Mouse (Mus musculus): ENCODE measurements around the gene Fam136a. TPM values are rescaled to one million over a fixed set of nuclear protein-coding genes. Genes with fewer than 3 reads are reported as not detected.
A peak's percentile ranks its signal among the peaks of the same experiment; 100 is the strongest.
"Not testable (repeated sequence)": the region's sequence is repeated elsewhere in the genome, so short reads cannot be mapped to it uniquely, and the experiment has no call there.

The Fam136a gene
- 10 to 100 TPM; 47.8 to 50.2 TPM for total RNA-seq (2021)
- long read RNA-seq, experiment 1, transcript Fam136a-201 (3 exons, 1,643 nt), result major isoform, 105 of 129 reads
- long read RNA-seq, experiment 1, partial matches to known transcripts, result 0 of 129 reads
- long read RNA-seq, experiment 1, other reads (novel, unspliced or antisense), result 21 of 129 reads
- long read RNA-seq, experiment 2, transcript Fam136a-201 (3 exons, 1,643 nt), result major isoform, 120 of 138 reads
- long read RNA-seq, experiment 2, partial matches to known transcripts, result 3 of 138 reads
- long read RNA-seq, experiment 2, other reads (novel, unspliced or antisense), result 13 of 138 reads

GRCm38 (mm10) chr6:86365371-86366124, at the start of gene Fam136a:
Gene Fam136a (plus strand): TSS chr6:86365646.
- DNase-seq (ENCODE audit: low spot score in 2 of 2), result peak; percentile 94 to 97

DNA sequence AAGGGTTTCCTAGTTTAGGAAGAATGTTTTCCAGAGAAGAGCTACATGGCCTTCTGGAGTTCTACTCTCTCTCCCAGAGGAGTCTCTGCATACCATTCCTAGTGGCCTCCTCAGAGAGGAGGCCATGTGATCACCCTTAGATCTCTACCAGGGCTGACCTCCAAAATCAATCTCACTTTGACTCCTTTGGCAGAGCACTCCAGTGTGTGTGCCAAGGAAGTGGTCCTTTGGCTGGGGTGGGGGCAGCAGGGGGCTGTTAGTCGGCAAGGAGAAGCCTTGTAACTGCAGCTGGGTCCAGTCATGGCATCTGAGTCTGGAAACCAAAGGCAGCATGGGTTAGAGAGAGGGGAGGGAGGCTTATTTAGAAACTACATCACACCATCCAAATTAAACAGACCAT, 48.4 kb upstream of the Fam136a start:
- DNase-seq (ENCODE audit: low spot score in 2 of 2), result no peak

- DNase-seq (ENCODE audit: low spot score in 2 of 2), result no peak
Observed at GRCm38 (mm10) chr6:86318855-86319254, 46.6 kb upstream of the Fam136a start.

DNA sequence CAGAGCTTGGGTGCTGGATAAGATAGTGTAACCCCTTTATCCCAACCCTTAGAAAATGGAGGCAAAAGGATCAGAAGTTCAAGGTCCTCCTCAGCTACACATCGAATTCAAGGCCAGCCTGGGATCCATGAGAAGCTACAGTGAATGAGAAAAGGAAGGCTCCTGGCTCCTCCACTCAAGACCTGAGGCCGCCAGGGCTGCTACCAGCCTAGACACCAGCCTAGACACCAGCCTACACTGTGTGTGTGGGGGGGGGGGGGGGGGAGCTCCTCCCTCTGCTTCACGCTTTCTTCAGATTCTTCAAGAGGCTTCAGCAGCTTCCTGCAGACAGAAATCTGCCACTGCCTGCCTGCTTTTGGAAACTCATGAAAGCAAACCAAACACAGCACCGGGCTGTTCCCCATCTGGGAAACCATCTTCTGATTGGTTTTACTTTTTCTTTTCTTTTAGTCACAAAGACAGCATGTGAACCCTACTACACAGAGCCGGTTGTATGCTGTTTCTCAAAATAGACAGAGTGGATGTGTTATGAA, 43.3 kb upstream of the Fam136a start:
- no peak for DNase-seq (ENCODE audit: low spot score in 2 of 2)

DNA sequence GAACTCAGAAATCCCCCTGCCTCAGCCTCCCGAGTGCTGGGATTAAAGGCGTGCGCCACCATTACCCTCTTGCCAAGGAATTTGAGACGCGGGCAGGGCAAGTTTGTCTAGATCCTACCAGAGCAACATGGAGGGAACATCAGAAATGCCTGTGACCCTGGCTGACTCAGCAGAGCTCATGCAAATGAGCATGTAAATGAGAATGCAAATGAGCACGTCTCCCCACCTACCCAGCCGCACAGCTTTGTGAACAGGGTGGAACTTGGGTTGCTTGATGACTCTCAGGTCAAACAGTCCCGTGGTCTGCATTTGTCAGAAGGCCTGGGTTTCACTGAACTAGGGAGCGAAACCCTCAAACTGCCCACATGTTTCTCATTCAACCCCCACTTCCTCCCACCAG, 42.5 kb upstream of the Fam136a start:
- DNase-seq (ENCODE audit: low spot score in 2 of 2), result no peak

- no peak for DNase-seq (ENCODE audit: low spot score in 2 of 2)
Observed at GRCm38 (mm10) chr6:86324400-86324799, 41.0 kb upstream of the Fam136a start.

DNA sequence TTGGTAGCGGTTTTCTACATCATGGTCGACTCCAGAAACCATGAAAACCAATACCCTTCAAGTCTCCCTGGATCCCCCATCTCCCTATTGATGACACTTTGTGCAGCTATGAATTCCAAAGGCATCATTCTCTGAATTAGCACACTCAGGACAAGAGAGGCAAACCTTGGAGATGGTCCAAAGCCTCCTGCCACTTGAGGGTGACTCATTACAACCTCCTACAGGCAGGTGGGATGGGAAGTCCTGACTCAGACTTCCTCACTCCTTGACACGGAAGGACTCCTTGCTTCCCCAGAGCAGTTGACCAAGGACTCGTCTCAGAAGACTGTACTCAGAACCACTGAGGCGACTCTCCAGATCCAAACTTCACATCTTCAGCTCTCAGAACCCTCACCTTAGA, 39.8 kb upstream of the Fam136a start:
- no peak for DNase-seq (ENCODE audit: low spot score in 2 of 2)

- DNase-seq (ENCODE audit: low spot score in 2 of 2), result no peak
Observed at GRCm38 (mm10) chr6:86326866-86327265, 38.6 kb upstream of the Fam136a start.

GRCm38 (mm10) chr6:86328369-86328768, 37.1 kb upstream of the Fam136a start:
- no peak for DNase-seq (ENCODE audit: low spot score in 2 of 2)

DNA sequence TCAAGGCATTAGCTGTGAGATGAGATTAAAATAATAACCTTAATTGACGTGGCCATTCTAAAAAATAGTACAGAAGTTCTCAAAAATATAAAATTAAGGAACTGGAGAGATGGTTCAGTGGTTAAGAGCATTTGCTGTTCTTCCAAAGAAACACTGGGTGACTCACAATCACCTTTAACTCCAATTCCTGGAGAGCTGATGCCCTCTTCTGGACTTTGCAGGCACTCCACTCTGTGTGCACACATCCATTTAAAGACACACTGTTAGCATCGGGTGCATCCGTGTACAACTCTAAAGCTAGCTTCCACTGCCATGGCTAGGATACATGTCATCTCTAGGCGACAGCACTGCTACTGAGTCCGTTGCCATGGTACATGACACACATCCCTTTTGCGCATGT, 35.5 kb upstream of the Fam136a start:
- DNase-seq (ENCODE audit: low spot score in 2 of 2), result no peak

DNA sequence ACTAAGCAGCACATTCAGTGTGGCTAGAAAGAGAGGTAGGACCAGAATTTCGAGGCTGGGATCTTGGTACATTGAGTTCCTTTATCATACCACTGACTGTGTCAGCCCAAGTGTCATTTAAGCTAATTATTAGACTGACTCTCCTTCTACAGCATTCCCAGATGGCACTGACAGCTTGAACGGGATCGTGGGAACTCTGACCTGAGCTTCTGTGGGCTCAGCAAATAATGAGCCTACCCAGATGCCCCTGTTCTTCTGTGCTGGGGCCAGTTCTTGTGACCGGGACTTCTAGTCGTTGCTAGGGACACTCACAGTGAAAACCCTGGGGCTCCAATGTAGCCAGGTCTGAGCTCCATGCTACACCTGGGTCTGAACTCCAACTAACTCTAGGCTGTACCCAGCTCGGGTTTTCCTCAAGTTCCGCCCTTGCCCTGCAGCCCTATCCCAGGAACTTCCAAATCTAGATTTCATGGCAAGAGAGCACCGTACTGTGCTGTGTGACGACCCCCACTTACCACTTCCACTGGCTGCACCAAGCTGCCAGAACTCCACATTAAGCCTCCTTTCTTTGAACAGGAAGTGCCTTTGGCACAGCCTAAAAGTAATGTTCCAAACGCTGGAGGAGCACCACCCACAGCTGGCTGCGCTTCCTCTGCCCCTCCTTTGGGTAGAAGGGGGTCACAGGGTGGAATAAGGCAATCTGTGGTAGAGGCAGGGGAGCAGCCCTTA, 30.2 kb upstream of the Fam136a start:
- DNase-seq (ENCODE audit: low spot score in 2 of 2), result no peak

GRCm38 (mm10) chr6:86335860-86336259, 29.6 kb upstream of the Fam136a start:
- no peak for DNase-seq (ENCODE audit: low spot score in 2 of 2)

GRCm38 (mm10) chr6:86336340-86336739, 29.1 kb upstream of the Fam136a start:
- not testable (repeated sequence) for DNase-seq (ENCODE audit: low spot score in 2 of 2)

- DNase-seq (ENCODE audit: low spot score in 2 of 2), result no peak
Observed at GRCm38 (mm10) chr6:86343656-86344055, 21.8 kb upstream of the Fam136a start.

DNA sequence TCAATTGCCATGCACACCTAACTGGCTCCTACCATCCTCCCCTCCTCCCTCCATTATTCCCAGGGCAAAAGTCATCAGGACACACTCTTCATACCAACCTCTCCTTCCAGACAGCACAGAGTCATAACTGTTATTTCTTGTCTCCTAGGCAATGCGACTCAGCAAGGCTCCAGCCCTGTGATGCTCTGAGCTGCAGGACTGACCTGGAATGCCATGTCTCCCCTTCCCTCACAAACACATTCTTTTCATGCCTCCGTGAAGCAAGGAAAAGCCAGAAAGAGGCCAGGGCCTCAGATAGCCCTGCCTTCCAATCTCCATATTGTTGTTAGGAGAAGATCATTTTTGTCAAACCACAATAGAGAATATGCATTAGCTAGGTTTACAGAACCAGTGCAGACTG, 19.4 kb upstream of the Fam136a start:
- DNase-seq (ENCODE audit: low spot score in 2 of 2), result no peak

DNA sequence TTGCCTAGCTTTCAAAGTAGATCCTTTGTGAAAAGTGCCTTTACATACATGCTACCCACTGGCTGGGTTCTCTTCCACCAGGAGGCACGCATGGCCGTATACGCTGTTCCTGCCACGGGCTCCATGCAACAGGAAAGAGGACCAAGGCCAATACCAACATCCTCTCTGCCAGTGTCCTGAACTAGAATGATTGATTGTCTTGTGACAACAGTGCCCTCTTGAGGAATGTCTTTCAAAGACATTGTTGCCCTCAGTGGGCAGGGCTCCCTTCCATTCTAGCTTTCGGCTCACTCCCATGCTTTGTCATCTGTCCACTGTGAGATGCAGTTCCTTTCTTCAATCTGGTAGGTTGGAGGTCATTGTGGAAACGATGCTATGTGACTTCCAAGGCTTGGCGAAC, 16.2 kb upstream of the Fam136a start:
- DNase-seq (ENCODE audit: low spot score in 2 of 2), result no peak

- DNase-seq (ENCODE audit: low spot score in 2 of 2), result no peak
Observed at GRCm38 (mm10) chr6:86354948-86355347, 10.5 kb upstream of the Fam136a start.

GRCm38 (mm10) chr6:86356956-86357355, 8.5 kb upstream of the Fam136a start:
- no peak for DNase-seq (ENCODE audit: low spot score in 2 of 2)

DNA sequence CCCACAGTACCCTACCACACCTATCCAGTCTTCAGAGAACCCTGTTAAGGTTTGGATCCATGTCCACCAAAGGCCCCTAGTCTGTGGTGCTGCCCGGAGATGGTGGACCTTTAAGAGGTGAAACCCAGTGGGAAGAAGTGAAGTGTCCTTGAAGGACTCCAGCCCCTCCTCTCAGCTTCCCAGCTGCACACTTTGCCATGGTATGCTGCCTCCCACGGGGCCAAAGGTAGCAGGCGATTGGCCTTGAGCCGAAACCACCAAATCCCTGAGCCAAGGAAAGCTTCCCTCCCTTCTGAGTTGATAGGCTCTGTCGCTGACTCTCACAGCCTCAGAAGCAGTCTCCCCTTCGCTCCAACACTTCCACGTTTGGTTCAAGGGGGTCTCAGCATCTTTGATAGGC, 4.8 kb upstream of the Fam136a start:
- no peak for DNase-seq (ENCODE audit: low spot score in 2 of 2)

DNA sequence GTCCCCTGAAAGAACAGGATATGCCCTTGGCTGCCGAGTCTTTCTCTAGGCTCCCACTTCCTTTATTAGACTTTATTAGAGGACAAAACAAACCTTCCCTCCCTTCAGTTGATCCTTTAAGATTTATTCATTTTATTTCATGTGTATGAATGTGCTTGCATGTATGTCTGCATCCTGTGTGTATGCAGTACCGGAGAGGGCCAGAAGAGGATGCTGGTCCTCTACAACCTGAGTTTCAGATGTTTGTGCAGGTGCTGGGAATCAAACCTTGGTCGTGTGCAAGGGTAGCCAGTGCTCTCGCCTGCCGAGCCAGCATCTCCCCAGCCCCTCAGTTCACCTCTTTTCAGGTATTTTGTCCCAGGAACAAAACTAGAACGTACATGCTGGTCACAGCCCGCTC, 4.1 kb upstream of the Fam136a start:
- DNase-seq (ENCODE audit: low spot score in 2 of 2), result no peak

GRCm38 (mm10) chr6:86364442-86365141, 854 bp upstream of the Fam136a start:
- DNase-seq (ENCODE audit: low spot score in 2 of 2), result peak; percentile 41 to 79
